Mouse (Mus musculus) ES-CJ7 (cell line): ENCODE results near the gene Cflar.
"Not testable (repeated sequence)": the region's sequence is repeated elsewhere in the genome, so short reads cannot be mapped to it uniquely, and the experiment has no call there.

Experiments used
- DNase-seq: peaks from one replicate; pipeline ENCODE4 v3.0.0; 2011; ENCODE audit warnings: low read depth, low spot score

Gene Cflar

DNA sequence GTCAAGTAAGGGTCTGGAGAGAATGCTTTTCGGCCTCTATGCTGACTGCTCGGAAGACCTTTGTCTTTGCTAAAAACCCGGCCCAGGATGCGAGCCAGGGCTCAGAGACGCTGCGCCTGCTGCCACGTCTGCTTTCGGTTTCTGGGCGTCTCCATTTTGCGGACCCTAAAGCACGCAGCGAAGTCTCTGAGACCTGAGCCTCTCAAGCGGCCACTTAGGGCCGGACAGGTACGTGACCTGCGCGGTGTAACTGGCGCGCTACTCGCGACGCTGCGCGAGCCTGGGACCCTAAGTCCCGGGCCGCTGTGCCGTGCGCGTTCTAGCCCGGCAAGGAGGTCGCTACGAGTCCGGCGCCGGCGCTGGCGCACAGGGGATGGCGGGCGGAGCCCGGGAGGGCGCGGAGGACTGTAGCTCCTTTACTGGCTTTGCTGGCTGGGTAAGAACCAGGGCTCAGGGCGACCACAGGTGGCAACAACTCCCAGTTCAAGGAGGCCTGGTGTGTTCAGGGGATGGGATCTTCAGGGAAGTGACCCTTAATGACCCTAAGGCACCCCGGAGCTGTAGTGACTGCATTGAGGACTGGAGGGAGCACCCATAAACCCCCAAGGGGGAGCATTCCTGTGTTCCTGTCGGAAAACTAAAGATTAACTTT lies at the start of gene Cflar:
Gene Cflar (plus strand): TSS at position 144 of the 652 bp plus-strand sequence.
- peak; percentile 67 for DNase-seq

- not testable (repeated sequence) for DNase-seq
Observed at GRCm38 (mm10) chr1:58662671-58663070, 48.6 kb upstream of the Cflar start.

DNA sequence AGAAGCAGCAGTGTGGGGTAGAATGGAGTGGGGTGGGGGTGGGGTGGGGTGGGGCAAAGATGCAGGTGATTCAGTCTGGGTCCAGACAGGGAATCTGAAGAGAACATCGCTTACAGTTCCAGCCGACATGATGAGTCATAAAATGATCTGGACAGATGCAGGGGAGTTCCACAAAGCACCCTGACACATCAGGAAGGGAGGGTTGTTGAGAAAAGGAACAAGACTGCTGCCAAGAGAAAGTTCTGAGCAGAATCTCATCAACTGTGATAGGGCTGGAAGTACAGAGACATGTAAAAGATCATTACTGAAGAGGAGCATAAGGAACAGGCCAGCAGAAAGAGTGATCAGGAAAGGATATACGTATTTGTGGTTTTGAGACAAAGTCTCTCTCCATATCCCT lies 47.9 kb upstream of the Cflar start:
- not testable (repeated sequence) for DNase-seq

DNA sequence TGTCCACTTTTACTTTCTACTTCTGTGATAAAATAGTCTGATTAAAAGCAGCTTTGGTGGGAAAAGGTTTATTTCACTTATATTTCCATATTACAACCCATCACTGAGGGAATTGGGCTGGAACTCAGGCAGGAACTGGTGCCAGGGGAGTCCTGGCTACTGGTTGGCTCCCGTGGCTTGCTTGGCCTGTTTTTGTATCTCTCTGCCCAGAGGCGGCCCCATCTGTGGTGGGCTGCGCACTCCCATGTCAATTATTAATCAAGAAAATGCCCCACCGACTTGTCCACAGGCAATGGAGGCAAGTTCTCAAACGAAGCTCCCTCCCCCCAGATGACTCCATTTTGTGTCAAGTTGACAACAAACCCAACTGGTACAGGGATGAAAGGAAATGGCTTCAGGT lies 43.1 kb upstream of the Cflar start:
- DNase-seq: no peak

GRCm38 (mm10) chr1:58669635-58670034 lies 41.7 kb upstream of the Cflar start:
- not testable (repeated sequence) for DNase-seq

- DNase-seq: peak; percentile 47
Observed at GRCm38 (mm10) chr1:58672116-58672515, 39.2 kb upstream of the Cflar start.

- DNase-seq: no peak
Observed at GRCm38 (mm10) chr1:58675011-58675410, 36.3 kb upstream of the Cflar start.

GRCm38 (mm10) chr1:58677575-58677974 lies 33.7 kb upstream of the Cflar start:
- peak; percentile 53 for DNase-seq

DNA sequence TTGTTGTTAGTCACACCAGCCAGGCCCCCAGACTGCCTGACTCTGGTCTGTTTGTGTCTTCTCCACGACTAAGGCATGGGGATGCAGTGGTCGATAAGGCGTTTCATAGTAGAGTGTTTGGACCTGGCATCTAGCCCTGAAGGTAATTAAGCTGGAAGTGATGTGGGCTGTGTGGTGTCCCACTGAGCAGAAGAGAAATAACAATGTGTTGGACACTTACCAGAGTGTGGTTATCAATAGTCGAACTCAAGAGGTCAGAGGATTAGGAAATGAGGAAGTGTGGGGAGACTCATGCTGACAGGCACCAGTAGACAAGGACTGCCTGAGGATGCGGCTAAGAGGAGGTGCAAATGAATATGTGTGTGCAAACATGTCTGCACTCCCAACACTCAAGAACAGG lies 32.9 kb upstream of the Cflar start:
- DNase-seq: not testable (repeated sequence)

DNA sequence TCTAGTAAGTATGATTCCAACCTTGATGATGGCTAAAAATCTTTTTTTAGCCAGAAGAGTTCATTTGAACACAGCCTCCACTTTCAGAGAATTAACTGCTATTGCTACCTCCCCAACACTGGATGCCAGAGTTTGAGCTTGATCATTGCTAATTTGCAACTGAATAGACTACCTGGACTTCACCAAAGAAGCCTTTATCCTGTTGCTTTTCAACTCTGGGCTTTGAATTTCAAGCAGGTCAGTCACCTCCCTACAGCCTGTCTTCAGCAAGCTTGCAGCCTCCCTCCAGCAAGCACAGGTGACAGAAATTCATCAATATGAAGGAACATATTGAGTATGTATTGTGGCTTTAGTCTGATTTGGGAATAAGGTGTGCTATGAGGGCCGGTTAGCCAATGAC lies 21.9 kb upstream of the Cflar start:
- DNase-seq: peak; percentile 93

GRCm38 (mm10) chr1:58690006-58690744 lies 21.1 kb upstream of the Cflar start:
- DNase-seq: peak; percentile 94

GRCm38 (mm10) chr1:58690834-58691488 lies 20.3 kb upstream of the Cflar start:
- DNase-seq: not testable (repeated sequence)

GRCm38 (mm10) chr1:58691718-58692117 lies 19.6 kb upstream of the Cflar start:
- DNase-seq: not testable (repeated sequence)

DNA sequence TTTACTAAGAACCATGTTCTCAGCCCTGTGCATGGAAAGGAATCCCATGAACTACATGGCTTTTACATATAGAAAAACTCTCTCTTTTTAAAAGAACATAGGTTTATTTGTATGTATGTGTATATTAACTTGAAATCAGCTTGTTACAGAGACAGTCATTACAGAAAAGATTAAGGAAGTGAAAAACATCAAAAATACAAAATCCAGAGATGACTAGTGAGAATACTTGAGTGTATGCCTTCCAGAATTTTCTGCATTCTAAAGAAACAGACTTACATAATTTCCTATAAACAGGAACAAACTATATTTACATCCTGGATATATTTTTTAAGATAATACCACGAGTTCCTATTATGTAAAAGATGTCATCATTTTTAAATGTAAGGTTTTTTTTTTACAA lies 17.6 kb upstream of the Cflar start:
- DNase-seq: no peak

- not testable (repeated sequence) for DNase-seq
Observed at GRCm38 (mm10) chr1:58695810-58696209, 15.5 kb upstream of the Cflar start, which contains the start of gene Als2cr12. Gene Als2cr12, minus strand, starts transcription at chr1:58695989.

- DNase-seq: peak; percentile 85
Observed at GRCm38 (mm10) chr1:58697607-58698006, 13.7 kb upstream of the Cflar start.

- DNase-seq: no peak
Observed at GRCm38 (mm10) chr1:58698781-58699180, 12.5 kb upstream of the Cflar start.

- DNase-seq: no peak
Observed at GRCm38 (mm10) chr1:58699988-58700387, 11.3 kb upstream of the Cflar start.

- not testable (repeated sequence) for DNase-seq
Observed at GRCm38 (mm10) chr1:58700580-58701162, 10.6 kb upstream of the Cflar start.

DNA sequence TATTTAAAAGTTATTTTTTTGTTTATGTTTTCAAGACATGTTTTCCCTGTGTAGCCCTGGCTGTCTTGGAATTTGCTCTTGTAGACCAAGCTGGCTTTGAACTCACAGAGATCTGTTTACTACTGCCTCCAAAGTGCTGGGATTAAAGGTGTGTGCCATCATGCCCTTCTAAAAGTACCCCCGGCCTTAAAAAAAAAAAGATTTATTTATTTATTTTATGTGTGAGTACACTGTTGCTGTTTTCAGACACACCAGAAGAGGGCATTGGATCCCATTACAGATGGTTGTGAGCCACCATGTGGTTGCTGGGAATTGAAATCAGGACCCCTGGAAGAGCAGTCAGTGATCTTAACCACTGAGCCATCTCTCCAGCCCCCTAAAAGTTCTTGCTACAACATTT lies 1.3 kb upstream of the Cflar start:
- not testable (repeated sequence) for DNase-seq

- DNase-seq: no peak
Observed at GRCm38 (mm10) chr1:58710711-58711364, 470 bp upstream of the Cflar start.
